Mouse (Mus musculus): ENCODE measurements around the gene Atf1. TPM values are rescaled to one million over a fixed set of nuclear protein-coding genes. Genes with fewer than 3 reads are reported as not detected.
A peak's percentile ranks its signal among the peaks of the same experiment; 100 is the strongest.

Gene Atf1
- polyA plus RNA-seq, 1 experiment from 2014 or later: 46.2 TPM

DNA sequence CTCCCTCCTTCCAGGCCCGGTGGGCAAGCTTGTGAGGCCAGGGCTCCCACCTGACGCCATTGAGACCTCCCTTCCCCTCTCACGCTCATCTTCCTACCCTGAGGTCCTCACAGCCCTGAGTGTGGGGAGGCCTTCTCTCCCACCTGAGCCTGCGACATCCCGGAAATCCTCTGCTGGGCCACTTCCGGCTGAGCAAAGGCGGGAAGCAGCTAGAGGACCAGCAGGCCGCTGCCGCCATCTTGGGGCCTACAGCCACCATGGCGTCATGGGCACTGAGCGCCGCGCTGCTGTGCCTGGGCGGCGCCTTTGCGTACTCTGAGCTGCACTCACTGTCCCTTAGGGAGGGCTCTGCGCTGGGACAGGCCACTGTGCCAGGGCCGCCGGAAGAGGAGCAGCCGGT, 53.0 kb downstream of the Atf1 start, which contains the start of gene Tmprss12:
Gene Tmprss12, plus strand, starts transcription at position 212 of the 400 bp plus-strand sequence.
- H3K27ac ChIP-seq (ENCODE audit: low read length): no peak within 1 kb of the TSS
- H3K9ac ChIP-seq (ENCODE audit: low read length): no peak within 1 kb of the TSS
- H3K4me1 ChIP-seq (replicated peaks; ENCODE audit: control insufficient read depth, insufficient read depth, low read length): no peaks in the 10 kb centered on the region
- ATAC-seq (ENCODE audit: low read depth): no peak
- WGBS: 93% methylated on average over 20 of the region's 20 CpGs
- H3K9me3 ChIP-seq (ENCODE audit: control insufficient read depth, low read length): no peaks in the 10 kb centered on the region
- H3K27me3 ChIP-seq (ENCODE audit: control insufficient read depth, insufficient read depth, low read depth, low read length): no peaks in the 10 kb centered on the region
- no peak within 1 kb of the TSS for H3K4me2 ChIP-seq (ENCODE audit: low read depth, low read length)
- H3K36me3 ChIP-seq (ENCODE audit: control insufficient read depth, insufficient read depth, low read length): no peaks in the 10 kb centered on the region
- H3K4me3 ChIP-seq (ENCODE audit: low read length): no peak within 1 kb of the TSS

DNA sequence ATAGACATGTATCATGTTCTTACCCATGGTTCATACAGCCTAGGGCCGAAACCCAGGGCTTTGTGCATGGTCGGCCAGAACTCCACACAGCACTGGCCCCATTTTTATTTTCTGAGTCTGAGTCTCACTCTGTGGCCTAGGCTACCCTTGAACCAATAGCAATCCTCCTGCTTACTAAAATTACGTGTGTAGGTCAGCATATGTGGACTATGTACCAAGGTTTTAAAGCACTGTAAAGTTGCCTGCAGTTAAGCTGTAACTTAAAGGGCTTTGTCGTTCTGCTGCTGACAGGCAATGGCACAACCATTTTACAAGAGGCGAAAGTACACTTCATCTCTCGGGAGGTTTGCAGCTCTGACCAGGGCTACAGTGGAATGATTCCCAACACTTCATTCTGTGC, 61.4 kb downstream of the Atf1 start:
- H3K4me3 ChIP-seq (ENCODE audit: low read length): no peak overlapping the region
- ATAC-seq (ENCODE audit: low read depth): no peak
- no peaks in the 10 kb centered on the region for H3K27me3 ChIP-seq (ENCODE audit: control insufficient read depth, insufficient read depth, low read depth, low read length)
- no peak overlapping the region for H3K4me2 ChIP-seq (ENCODE audit: low read depth, low read length)
- H3K36me3 ChIP-seq (ENCODE audit: control insufficient read depth, insufficient read depth, low read length): no peaks in the 10 kb centered on the region
- no peak overlapping the region for H3K9ac ChIP-seq (ENCODE audit: low read length)
- WGBS: 87% methylated on average over 6 of the region's 6 CpGs
- H3K4me1 ChIP-seq (replicated peaks; ENCODE audit: control insufficient read depth, insufficient read depth, low read length): no peaks in the 10 kb centered on the region
- H3K27ac ChIP-seq (ENCODE audit: low read length): no peak overlapping the region
- H3K9me3 ChIP-seq (ENCODE audit: control insufficient read depth, low read length): no peaks in the 10 kb centered on the region

DNA sequence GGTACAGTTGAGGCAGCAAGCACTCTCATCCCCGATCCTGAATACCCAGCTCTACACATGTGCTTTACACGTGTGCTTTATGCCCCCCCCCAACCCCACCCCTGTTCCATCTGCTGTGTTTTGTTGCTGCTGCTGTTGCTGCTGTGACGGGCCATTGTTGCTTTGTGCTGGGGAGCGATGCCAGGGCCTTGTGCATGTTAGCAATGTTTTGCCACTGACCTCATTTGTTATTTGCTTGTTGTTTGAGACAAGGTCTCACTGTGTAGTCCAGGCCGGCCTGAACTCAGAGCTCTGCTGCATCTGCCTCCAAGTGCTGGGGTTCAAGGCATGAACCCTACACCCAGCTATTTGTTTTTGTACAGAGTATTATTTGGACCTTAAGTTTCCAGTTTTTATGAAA, 63.2 kb downstream of the Atf1 start:
- no peak overlapping the region for H3K4me3 ChIP-seq (ENCODE audit: low read length)
- H3K9ac ChIP-seq (ENCODE audit: low read length): no peak overlapping the region
- H3K36me3 ChIP-seq (ENCODE audit: control insufficient read depth, insufficient read depth, low read length): no peaks in the 10 kb centered on the region
- 76% methylated on average over 5 of the region's 5 CpGs for WGBS
- no peak for ATAC-seq (ENCODE audit: low read depth)
- no peak overlapping the region for H3K4me2 ChIP-seq (ENCODE audit: low read depth, low read length)
- H3K9me3 ChIP-seq (ENCODE audit: control insufficient read depth, low read length): no peaks in the 10 kb centered on the region
- H3K4me1 ChIP-seq (replicated peaks; ENCODE audit: control insufficient read depth, insufficient read depth, low read length): no peaks in the 10 kb centered on the region
- no peak overlapping the region for H3K27ac ChIP-seq (ENCODE audit: low read length)
- H3K27me3 ChIP-seq (ENCODE audit: control insufficient read depth, insufficient read depth, low read depth, low read length): no peaks in the 10 kb centered on the region

DNA sequence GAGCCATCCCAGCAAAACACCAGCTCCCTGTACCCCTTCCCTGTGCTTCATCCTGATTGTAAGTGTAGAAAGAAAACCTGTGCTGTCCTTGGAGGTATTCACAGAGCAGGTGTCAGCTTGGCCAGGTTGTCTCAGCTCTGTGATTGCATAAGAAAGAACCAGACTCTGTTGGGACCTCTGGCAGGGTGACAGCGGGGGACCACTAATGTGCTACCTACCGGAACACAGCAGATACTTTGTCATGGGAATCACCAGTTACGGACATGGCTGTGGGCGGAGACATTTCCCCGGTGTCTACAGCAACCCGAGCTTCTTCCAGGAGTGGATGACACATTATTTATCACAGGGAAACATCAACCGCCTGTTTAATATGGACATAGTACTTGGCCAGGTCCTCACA, 64.7 kb downstream of the Atf1 start:
- Histone ChIP-seq H3K4me2 (ENCODE audit: low read depth, low read length) (no peak overlapping the region), H3K36me3 (ENCODE audit: control insufficient read depth, insufficient read depth, low read length) (no peaks in the 10 kb centered on the region)
- ATAC-seq (ENCODE audit: low read depth): no peak

DNA sequence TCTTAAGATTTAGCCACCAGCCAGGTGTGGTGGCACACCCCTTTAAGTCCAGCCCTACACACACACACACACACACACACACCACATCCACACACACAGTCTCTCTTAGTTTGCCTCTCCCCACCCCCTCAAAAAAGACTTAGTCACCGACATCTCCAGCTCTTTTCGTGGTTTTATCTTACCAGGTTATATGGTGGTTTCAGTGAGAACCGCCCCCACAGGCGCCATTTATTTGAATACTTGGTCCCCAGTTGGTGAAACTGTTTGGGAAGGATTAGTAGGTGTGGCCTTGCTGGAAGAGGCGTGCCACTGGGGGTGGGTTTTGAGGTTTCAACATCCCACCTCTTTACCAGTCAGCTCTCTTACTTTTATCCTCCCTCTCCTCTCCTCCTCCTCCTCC, 70.2 kb downstream of the Atf1 start:
- H3K4me2 ChIP-seq (ENCODE audit: low read depth, low read length): no peak overlapping the region
- H3K4me3 ChIP-seq (ENCODE audit: low read length): no peak overlapping the region
- no peaks in the 10 kb centered on the region for H3K36me3 ChIP-seq (ENCODE audit: control insufficient read depth, insufficient read depth, low read length)
- WGBS: 91% methylated on average over 5 of the region's 5 CpGs
- H3K27ac ChIP-seq (ENCODE audit: low read length): no peak overlapping the region
- H3K9me3 ChIP-seq (ENCODE audit: control insufficient read depth, low read length): no peaks in the 10 kb centered on the region
- no peaks in the 10 kb centered on the region for H3K4me1 ChIP-seq (replicated peaks; ENCODE audit: control insufficient read depth, insufficient read depth, low read length)
- no peak overlapping the region for H3K9ac ChIP-seq (ENCODE audit: low read length)
- no peaks in the 10 kb centered on the region for H3K27me3 ChIP-seq (ENCODE audit: control insufficient read depth, insufficient read depth, low read depth, low read length)
- no peak for ATAC-seq (ENCODE audit: low read depth)

More for the DNA sequence above, 64.7 kb downstream of the Atf1 start:
- Histone ChIP-seq H3K4me3 (ENCODE audit: low read length) (no peak overlapping the region), H3K9ac (ENCODE audit: low read length) (no peak overlapping the region), H3K9me3 (ENCODE audit: control insufficient read depth, low read length) (no peaks in the 10 kb centered on the region), H3K27ac (ENCODE audit: low read length) (no peak overlapping the region), H3K27me3 (ENCODE audit: control insufficient read depth, insufficient read depth, low read depth, low read length) (no peaks in the 10 kb centered on the region), H3K4me1 (replicated peaks; ENCODE audit: control insufficient read depth, insufficient read depth, low read length) (no peaks in the 10 kb centered on the region)
- 31% methylated on average over 7 of the region's 7 CpGs for WGBS

DNA sequence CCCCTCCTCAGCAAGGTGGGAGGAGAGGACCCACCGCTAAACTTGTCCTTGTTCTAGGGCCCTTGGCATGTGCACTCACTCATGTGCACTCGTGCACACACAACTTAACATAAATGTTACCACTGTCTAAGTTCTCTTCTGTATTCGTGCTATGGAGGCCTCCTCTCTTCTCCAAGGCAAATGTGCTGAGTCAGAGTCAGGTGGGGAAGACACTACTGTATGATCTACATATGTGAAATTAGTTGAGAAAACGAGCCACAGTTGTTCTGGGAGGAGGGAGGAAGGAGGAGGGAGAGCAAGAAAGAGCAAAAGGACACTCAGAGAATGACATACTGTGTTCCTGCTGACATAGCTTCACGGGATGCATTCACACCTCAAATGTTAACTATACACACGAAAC, 72.9 kb downstream of the Atf1 start:
- Histone ChIP-seq H3K36me3 (ENCODE audit: control insufficient read depth, insufficient read depth, low read length) (no peaks in the 10 kb centered on the region), H3K27ac (ENCODE audit: low read length) (no peak overlapping the region), H3K4me2 (ENCODE audit: low read depth, low read length) (no peak overlapping the region), H3K9me3 (ENCODE audit: control insufficient read depth, low read length) (no peaks in the 10 kb centered on the region), H3K9ac (ENCODE audit: low read length) (no peak overlapping the region), H3K4me3 (ENCODE audit: low read length) (no peak overlapping the region), H3K27me3 (ENCODE audit: control insufficient read depth, insufficient read depth, low read depth, low read length) (no peaks in the 10 kb centered on the region), H3K4me1 (replicated peaks; ENCODE audit: control insufficient read depth, insufficient read depth, low read length) (no peaks in the 10 kb centered on the region; the same call in 1 of the 2 replicates)
- no peak for ATAC-seq (ENCODE audit: low read depth)
- 64% methylated on average over 6 of the region's 6 CpGs for WGBS

DNA sequence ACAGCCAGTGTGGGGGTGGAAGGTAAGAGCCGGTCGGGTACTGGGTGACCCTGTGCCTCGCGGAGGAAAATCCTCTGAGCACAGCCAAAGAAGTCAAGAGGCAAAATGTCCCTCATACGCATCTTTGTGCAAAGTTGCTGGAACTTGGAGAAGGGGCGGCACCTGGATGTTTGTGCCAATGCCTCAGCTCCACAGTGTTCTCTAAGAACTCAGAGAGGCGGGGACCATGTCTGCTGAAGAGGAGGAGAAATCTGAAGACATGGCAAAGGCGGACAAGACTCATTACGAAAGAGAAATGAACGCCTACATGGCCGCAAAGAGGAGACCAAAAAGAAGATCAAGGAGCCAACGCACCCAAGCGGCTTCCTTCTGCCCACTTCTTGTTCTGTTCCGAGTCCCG, 73.9 kb downstream of the Atf1 start:
- Histone ChIP-seq H3K4me3 (ENCODE audit: low read length) (no peak overlapping the region), H3K9me3 (ENCODE audit: control insufficient read depth, low read length) (no peaks in the 10 kb centered on the region), H3K27me3 (ENCODE audit: control insufficient read depth, insufficient read depth, low read depth, low read length) (no peaks in the 10 kb centered on the region), H3K4me2 (ENCODE audit: low read depth, low read length) (no peak overlapping the region), H3K9ac (ENCODE audit: low read length) (no peak overlapping the region), H3K4me1 (replicated peaks; ENCODE audit: control insufficient read depth, insufficient read depth, low read length) (no peaks in the 10 kb centered on the region; the same call in 1 of the 2 replicates), H3K36me3 (ENCODE audit: control insufficient read depth, insufficient read depth, low read length) (no peaks in the 10 kb centered on the region), H3K27ac (ENCODE audit: low read length) (no peak overlapping the region)
- no peak for ATAC-seq (ENCODE audit: low read depth)
- WGBS: 80% methylated on average over 15 of the region's 15 CpGs

DNA sequence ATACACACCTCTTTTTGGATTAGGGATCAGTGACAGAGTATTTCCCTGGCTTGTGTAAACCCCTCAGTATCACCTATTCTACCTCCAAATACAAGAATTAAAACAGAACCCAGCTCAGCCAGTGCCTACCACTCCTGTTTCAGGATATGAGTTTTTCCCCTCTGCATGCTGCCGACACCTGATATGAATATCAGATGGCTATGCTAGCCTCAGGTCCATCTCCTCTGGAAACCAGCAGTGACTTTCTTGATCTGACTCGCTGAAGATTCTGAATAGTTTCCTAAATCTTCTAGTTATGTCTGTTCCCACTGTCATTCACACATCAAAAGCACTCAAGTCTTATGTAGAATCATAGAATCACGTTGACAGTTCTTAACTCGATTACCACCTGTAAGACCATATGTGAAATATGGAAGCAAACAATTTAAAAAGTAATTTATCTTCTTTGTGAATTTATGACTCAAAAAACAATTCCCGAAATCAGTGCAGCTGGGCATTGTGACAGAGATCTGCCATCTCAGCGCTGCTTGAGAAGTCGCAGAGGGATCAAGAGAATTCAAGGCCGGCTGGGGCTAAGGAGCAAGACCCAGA, 75.9 kb downstream of the Atf1 start:
- H3K27ac ChIP-seq (ENCODE audit: low read length): peak overlapping the region; percentile 98
- H3K36me3 ChIP-seq (ENCODE audit: control insufficient read depth, insufficient read depth, low read length): no peaks in the 10 kb centered on the region
- no peak overlapping the region; the same call in 1 of the 2 replicates for H3K9ac ChIP-seq (ENCODE audit: low read length)
- no peaks in the 10 kb centered on the region for H3K27me3 ChIP-seq (ENCODE audit: control insufficient read depth, insufficient read depth, low read depth, low read length)
- WGBS: 37% methylated on average over 8 of the region's 8 CpGs
- no peak for ATAC-seq (ENCODE audit: low read depth)
- peak overlapping the region; percentile 62 for H3K4me3 ChIP-seq (ENCODE audit: low read length)
- no peaks in the 10 kb centered on the region for H3K9me3 ChIP-seq (ENCODE audit: control insufficient read depth, low read length)
- H3K4me2 ChIP-seq (ENCODE audit: low read depth, low read length): peak overlapping the region; percentile 84
- H3K4me1 ChIP-seq (replicated peaks; ENCODE audit: control insufficient read depth, insufficient read depth, low read length): no peaks in the 10 kb centered on the region; the same call in 1 of the 2 replicates

DNA sequence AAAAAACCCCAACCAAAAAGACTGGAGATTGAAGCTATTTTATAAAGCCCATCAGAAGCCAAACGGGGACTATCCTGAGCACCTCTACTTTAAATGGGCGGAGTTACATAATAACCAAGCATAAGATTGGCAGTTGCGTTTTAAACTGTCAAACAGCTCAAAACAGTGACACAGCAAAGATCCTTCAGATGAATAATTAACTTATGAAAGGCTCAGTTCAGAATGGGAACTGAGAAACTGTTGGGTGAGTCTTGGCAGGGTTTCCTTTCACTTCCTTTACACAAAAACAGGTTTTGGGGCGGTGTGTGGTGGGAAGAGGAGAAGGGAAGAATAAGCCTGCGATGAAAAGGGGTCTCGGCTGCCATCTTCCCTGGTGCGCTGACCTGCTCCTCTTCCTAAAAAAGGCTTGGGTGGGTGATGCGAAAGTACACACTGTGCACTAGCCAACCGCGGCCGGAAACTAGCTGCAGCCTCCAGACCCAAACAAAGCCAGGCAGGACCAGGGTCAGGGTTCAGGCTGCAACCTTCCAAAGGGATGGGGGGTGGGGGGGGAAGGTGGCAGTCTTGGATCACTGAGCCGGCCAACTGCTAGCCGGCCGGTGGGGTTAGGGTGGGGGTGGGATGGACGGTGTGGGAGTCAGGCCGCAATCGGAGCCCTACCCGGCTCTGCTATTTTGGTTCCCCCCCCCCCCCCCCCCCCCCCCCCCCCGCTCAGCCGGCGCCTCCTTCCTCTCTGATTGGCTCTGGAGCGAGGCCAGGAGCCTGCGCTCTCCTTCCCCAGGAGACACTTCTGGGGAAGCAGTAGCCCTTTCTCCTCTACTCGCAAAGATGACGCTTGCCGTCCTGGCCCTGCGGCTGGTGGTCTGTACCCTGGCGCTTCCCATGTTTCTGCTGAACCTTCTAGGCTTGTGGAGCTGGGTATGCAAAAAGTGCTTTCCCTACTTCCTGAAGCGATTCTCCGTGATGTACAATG, 76.7 kb downstream of the Atf1 start, which contains the start of gene Mettl7a1:
Gene Mettl7a1, plus strand, starts transcription at position 122 of the 973 bp plus-strand sequence.
- Histone ChIP-seq H3K36me3 (ENCODE audit: control insufficient read depth, insufficient read depth, low read length) (no peaks in the 10 kb centered on the region), H3K9me3 (ENCODE audit: control insufficient read depth, low read length) (no peaks in the 10 kb centered on the region), H3K4me2 (ENCODE audit: low read depth, low read length) (peak within 1 kb of the TSS; percentile 84), H3K4me1 (replicated peaks; ENCODE audit: control insufficient read depth, insufficient read depth, low read length) (no peaks in the 10 kb centered on the region; the same call in 1 of the 2 replicates), H3K4me3 (ENCODE audit: low read length) (peak within 1 kb of the TSS; percentile 62), H3K27ac (ENCODE audit: low read length) (peak within 1 kb of the TSS; percentile 98), H3K27me3 (ENCODE audit: control insufficient read depth, insufficient read depth, low read depth, low read length) (no peaks in the 10 kb centered on the region), H3K9ac (ENCODE audit: low read length) (peak within 1 kb of the TSS; percentile 70)
- 1% methylated on average over 25 of the region's 30 CpGs for WGBS
- peak; percentile 77 for ATAC-seq (ENCODE audit: low read depth)
